Mouse (Mus musculus): ENCODE measurements at regions not wholly inside any gene's neighbourhood (a gene's known extent, or its start where the extent isn't known, plus 50 kb on each side); places are given as distances from the start of the nearest gene placed in this dataset.

GRCm38 (mm10) chr11:39411182-39411581 is 1283.8 kb downstream of the Mat2b start:
- Histone ChIP-seq H3K9me3 (ENCODE audit: low read length) (no peaks in the 10 kb centered on the region), H3K27me3 (ENCODE audit: insufficient read depth, low read length) (no peaks in the 10 kb centered on the region), H3K4me3 (replicated peaks; ENCODE audit: low read length) (no peak overlapping the region), H3K4me1 (replicated peaks; ENCODE audit: low read depth, low read length) (no peaks in the 10 kb centered on the region), H3K36me3 (ENCODE audit: insufficient read depth, low read length) (no peaks in the 10 kb centered on the region)
- TF ChIP-seq POU5F1 (IDR thresholded peaks at IDR 0.05; ENCODE audit: borderline replicate concordance, low read length) (no peak), CTCF (conservative IDR thresholded peaks at IDR 0.05; ENCODE audit: low read length) (no peak), NANOG (IDR thresholded peaks at IDR 0.05; ENCODE audit: borderline replicate concordance, low read length) (no peak)

GRCm38 (mm10) chr11:39364827-39365226 is 1330.2 kb downstream of the Mat2b start:
- TF ChIP-seq POU5F1 (IDR thresholded peaks at IDR 0.05; ENCODE audit: borderline replicate concordance, low read length): no peak
- no peak for TF ChIP-seq CTCF (conservative IDR thresholded peaks at IDR 0.05; ENCODE audit: low read length)
- no peak for TF ChIP-seq NANOG (IDR thresholded peaks at IDR 0.05; ENCODE audit: borderline replicate concordance, low read length)
- Histone ChIP-seq H3K9me3 (ENCODE audit: low read length) (no peaks in the 10 kb centered on the region), H3K4me3 (replicated peaks; ENCODE audit: low read length) (no peak overlapping the region), H3K36me3 (ENCODE audit: insufficient read depth, low read length) (no peaks in the 10 kb centered on the region), H3K27me3 (ENCODE audit: insufficient read depth, low read length) (no peaks in the 10 kb centered on the region), H3K4me1 (replicated peaks; ENCODE audit: low read depth, low read length) (no peaks in the 10 kb centered on the region)

DNA sequence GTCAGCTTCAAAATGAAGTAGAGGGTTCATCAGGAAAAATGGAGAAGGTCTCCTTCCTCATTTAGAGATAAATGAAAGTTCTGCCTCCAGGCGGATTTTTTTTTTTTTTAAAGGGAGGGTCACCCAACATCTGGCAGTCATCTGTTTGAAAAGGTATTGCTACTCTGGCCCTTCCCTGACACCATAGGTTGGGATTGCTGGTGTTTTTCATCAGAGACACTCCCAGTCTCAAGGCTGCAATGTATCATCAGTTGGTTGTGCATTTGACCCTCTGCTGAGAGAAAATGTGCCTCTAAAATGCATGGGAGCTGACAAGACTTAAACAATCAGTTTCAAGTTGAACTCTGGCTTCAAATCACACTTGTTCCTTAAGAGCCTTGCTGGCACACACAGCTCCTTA is 1344.4 kb downstream of the Mat2b start:
- Histone ChIP-seq H3K4me3 (replicated peaks; ENCODE audit: low read length) (no peak overlapping the region), H3K36me3 (ENCODE audit: insufficient read depth, low read length) (no peaks in the 10 kb centered on the region), H3K9me3 (ENCODE audit: low read length) (no peaks in the 10 kb centered on the region), H3K27me3 (ENCODE audit: insufficient read depth, low read length) (no peaks in the 10 kb centered on the region), H3K4me1 (replicated peaks; ENCODE audit: low read depth, low read length) (no peaks in the 10 kb centered on the region)
- TF ChIP-seq POU5F1 (IDR thresholded peaks at IDR 0.05; ENCODE audit: borderline replicate concordance, low read length) (no peak), CTCF (conservative IDR thresholded peaks at IDR 0.05; ENCODE audit: low read length) (no peak), NANOG (IDR thresholded peaks at IDR 0.05; ENCODE audit: borderline replicate concordance, low read length) (no peak)
